Mouse (Mus musculus) myocyte (in vitro differentiated cells): ENCODE data around the gene Lyrm1. TPM values are rescaled to one million over a fixed set of nuclear protein-coding genes. Genes with fewer than 3 reads are reported as not detected.

Experiments used
- H3K27me3 ChIP-seq: one replicate; pipeline ENCODE4 v1.6.1; 2011; ENCODE audit not compliant: control insufficient read depth, insufficient read depth, insufficient read length
- H3K36me3 ChIP-seq: one replicate; pipeline ENCODE4 v1.6.1; 2011; ENCODE audit not compliant: control insufficient read depth, insufficient read depth
- H3K4me2 ChIP-seq: one replicate; pipeline ENCODE4 v1.6.1; 2011; ENCODE audit warnings: low read depth, control low read depth
- H3K4me3 ChIP-seq: one replicate; pipeline ENCODE4 v1.5.1; 2011; ENCODE audit warnings: mild to moderate bottlenecking, control low read depth, moderate library complexity
- H3K79me2 ChIP-seq: one replicate; pipeline ENCODE4 v1.6.1; 2011; ENCODE audit not compliant: control insufficient read depth, insufficient read depth
- H3ac ChIP-seq: one replicate; pipeline ENCODE4 v1.6.1; 2011; ENCODE audit not compliant: control insufficient read depth, insufficient read length
- CEBPB ChIP-seq: IDR thresholded peaks from 2 replicates; pipeline ENCODE4 v1.6.1; 2011; ENCODE audit warnings: mild to moderate bottlenecking, moderate library complexity; ENCODE audit not compliant: poor library complexity, insufficient read depth, severe bottlenecking
- E2F4 ChIP-seq: IDR thresholded peaks from one replicate; pipeline ENCODE4 v1.6.1; 2011; ENCODE audit warnings: mild to moderate bottlenecking, control low read depth, moderate library complexity; ENCODE audit not compliant: insufficient read depth
- MAX ChIP-seq: IDR thresholded peaks from one replicate; pipeline ENCODE4 v1.6.1; 2011; ENCODE audit warnings: low read depth, mild to moderate bottlenecking, control low read depth
- MYOD1 ChIP-seq, 3 experiments: IDR thresholded peaks; one replicate each; pipeline ENCODE4 v1.6.1; 2011; ENCODE audit warnings: control low read depth in 2 of 3, low read depth in 2 of 3, mild to moderate bottlenecking in 2 of 3, moderate library complexity in 1 of 3; ENCODE audit not compliant: insufficient read length in 2 of 3, control insufficient read depth in 1 of 3
- MYOG ChIP-seq, 3 experiments: IDR thresholded peaks; one replicate each; pipeline ENCODE4 v1.6.1; 2011; ENCODE audit warnings: control low read depth in 2 of 3, low read depth in 2 of 3, mild to moderate bottlenecking in 2 of 3; ENCODE audit not compliant: insufficient read length in 2 of 3, control insufficient read depth in 1 of 3, insufficient read depth in 1 of 3
- POLR2A ChIP-seq: IDR thresholded peaks from one replicate; pipeline ENCODE4 v1.6.1; 2011; ENCODE audit warnings: low read depth, mild to moderate bottlenecking, control low read depth, moderate library complexity; ENCODE audit not compliant: insufficient read length
- POLR2AphosphoS2 ChIP-seq: IDR thresholded peaks from one replicate; pipeline ENCODE4 v1.6.1; 2011; ENCODE audit warnings: low read depth, control low read depth; ENCODE audit not compliant: insufficient read length
- REST ChIP-seq: IDR thresholded peaks from one replicate; pipeline ENCODE4 v1.6.1; 2011; ENCODE audit warnings: mild to moderate bottlenecking, control low read depth, moderate library complexity; ENCODE audit not compliant: insufficient read depth, insufficient read length
- SRF ChIP-seq: IDR thresholded peaks from one replicate; pipeline ENCODE4 v1.6.1; 2011; ENCODE audit warnings: low read depth; ENCODE audit not compliant: control insufficient read depth, insufficient read length
- TCF12 ChIP-seq: IDR thresholded peaks from one replicate; pipeline ENCODE4 v1.6.1; 2011; ENCODE audit warnings: mild to moderate bottlenecking, control low read depth; ENCODE audit not compliant: poor library complexity, insufficient read depth, severe bottlenecking
- TCF3 ChIP-seq: IDR thresholded peaks from one replicate; pipeline ENCODE4 v1.6.1; 2011; ENCODE audit warnings: low read depth, control low read depth; ENCODE audit not compliant: insufficient read length
- USF1 ChIP-seq: IDR thresholded peaks from one replicate; pipeline ENCODE4 v1.6.1; 2011; ENCODE audit warnings: low read depth, mild to moderate bottlenecking, control low read depth, moderate library complexity
- polyA plus RNA-seq: library from polyadenylated mRNA; unstranded; fragments of >200 nt; fragmentation: generic; extraction: Trizol; gene quantifications from one replicate; pipeline ENCODE4 v1.2.1, GENCODE M21; 2012; ENCODE audit warnings: missing spikeins

Gene Lyrm1
- polyA plus RNA-seq, 1 experiment: 5.2 TPM

- no peaks in the 10 kb centered on the region for H3K36me3 ChIP-seq
- TF ChIP-seq MYOD1 (IDR thresholded peaks at IDR 0.05; ENCODE audit: control insufficient read depth in 1 of 3, insufficient read length in 2 of 3, low read depth in 2 of 3) (peak in 2 of 3 experiments; percentile 23 to 28), TCF3 (peak; percentile 7), E2F4 (no peak), SRF (no peak), POLR2AphosphoS2 (no peak), MYOG (IDR thresholded peaks at IDR 0.05; ENCODE audit: control insufficient read depth in 1 of 3, insufficient read depth in 1 of 3, insufficient read length in 2 of 3, low read depth in 2 of 3) (no peak), REST (no peak), CEBPB (0 out of 2 replicates have a peak, but pooled peaks have one; percentile 16), TCF12 (peak; percentile 36)
- no peaks in the 10 kb centered on the region for H3K27me3 ChIP-seq
- H3K4me2 ChIP-seq: no peak overlapping the region
- H3K79me2 ChIP-seq: no peaks in the 10 kb centered on the region
- H3K4me3 ChIP-seq: no peak overlapping the region
- no peak overlapping the region for H3ac ChIP-seq
Observed at GRCm38 (mm10) chr7:119960546-119960945, 64.9 kb downstream of the Lyrm1 start.

GRCm38 (mm10) chr7:119961107-119961506 lies 65.4 kb downstream of the Lyrm1 start:
- TF ChIP-seq TCF12 (peak; percentile 28), SRF (no peak), TCF3 (no peak), CEBPB (peak; percentile 78)
- H3K27me3 ChIP-seq: no peaks in the 10 kb centered on the region

GRCm38 (mm10) chr7:119965205-119965604 lies 69.5 kb downstream of the Lyrm1 start:
- Histone ChIP-seq H3ac (no peak overlapping the region), H3K4me2 (no peak overlapping the region), H3K27me3 (no peaks in the 10 kb centered on the region), H3K79me2 (no peaks in the 10 kb centered on the region), H3K36me3 (no peaks in the 10 kb centered on the region), H3K4me3 (no peak overlapping the region)
- no peak for TF ChIP-seq TCF3
- no peak for TF ChIP-seq USF1
- TF ChIP-seq MYOD1 (IDR thresholded peaks at IDR 0.05; ENCODE audit: control insufficient read depth in 1 of 3, insufficient read length in 2 of 3, low read depth in 2 of 3): no peak
- TF ChIP-seq REST: no peak
- TF ChIP-seq MAX: no peak
- no peak for TF ChIP-seq SRF
- TF ChIP-seq POLR2AphosphoS2: no peak
- no peak for TF ChIP-seq MYOG (IDR thresholded peaks at IDR 0.05; ENCODE audit: control insufficient read depth in 1 of 3, insufficient read depth in 1 of 3, insufficient read length in 2 of 3, low read depth in 2 of 3)
- no peak for TF ChIP-seq TCF12
- TF ChIP-seq CEBPB: no peak
- TF ChIP-seq E2F4: no peak
- no peak for TF ChIP-seq POLR2A

More at GRCm38 (mm10) chr7:119961107-119961506, 65.4 kb downstream of the Lyrm1 start:
- Histone ChIP-seq H3K4me2 (no peak overlapping the region), H3K79me2 (no peaks in the 10 kb centered on the region), H3K4me3 (no peak overlapping the region), H3ac (no peak overlapping the region), H3K36me3 (no peaks in the 10 kb centered on the region)

- no peaks in the 10 kb centered on the region for H3K36me3 ChIP-seq
- H3K4me2 ChIP-seq: no peak overlapping the region
- H3K4me3 ChIP-seq: no peak overlapping the region
- no peak overlapping the region for H3ac ChIP-seq
- TF ChIP-seq SRF (no peak), CEBPB (no peak), MYOG (IDR thresholded peaks at IDR 0.05; ENCODE audit: control insufficient read depth in 1 of 3, insufficient read depth in 1 of 3, insufficient read length in 2 of 3, low read depth in 2 of 3) (no peak), MAX (no peak), E2F4 (no peak), MYOD1 (IDR thresholded peaks at IDR 0.05; ENCODE audit: control insufficient read depth in 1 of 3, insufficient read length in 2 of 3, low read depth in 2 of 3) (no peak), REST (no peak), TCF3 (no peak), TCF12 (no peak), POLR2A (no peak), POLR2AphosphoS2 (no peak), USF1 (no peak)
- H3K79me2 ChIP-seq: no peaks in the 10 kb centered on the region
- H3K27me3 ChIP-seq: no peaks in the 10 kb centered on the region
Observed at GRCm38 (mm10) chr7:119965651-119966395, 70.2 kb downstream of the Lyrm1 start.
